Mouse (Mus musculus) liver, adult 2 months (tissue): Measurements from ENCODE around the gene Olfr1201.

ENCODE experiments used
- CTCF ChIP-seq: fragments of 200-500 bp; IDR thresholded peaks from 2 replicates; pipeline ENCODE4 v1.5.1; 2011; ENCODE audit warnings: low read depth, low read length, control low read depth
- POLR2A ChIP-seq: fragments of 200-500 bp; IDR thresholded peaks from 2 replicates; pipeline ENCODE4 v1.6.1; 2011; ENCODE audit warnings: low read length, control low read depth; ENCODE audit not compliant: insufficient read depth; ENCODE audit errors: extremely low read depth

GRCm38 (mm10) chr2:88770388-88770787, 22.4 kb upstream of the Olfr1201 start, which contains the start of gene Olfr1200:
- no peak for TF ChIP-seq CTCF
- TF ChIP-seq POLR2A: no peak
